Mouse (Mus musculus): ENCODE measurements at regions not wholly inside any gene's neighbourhood (a gene's known extent, or its start where the extent isn't known, plus 50 kb on each side); places are given as distances from the start of the nearest gene placed in this dataset.

DNA sequence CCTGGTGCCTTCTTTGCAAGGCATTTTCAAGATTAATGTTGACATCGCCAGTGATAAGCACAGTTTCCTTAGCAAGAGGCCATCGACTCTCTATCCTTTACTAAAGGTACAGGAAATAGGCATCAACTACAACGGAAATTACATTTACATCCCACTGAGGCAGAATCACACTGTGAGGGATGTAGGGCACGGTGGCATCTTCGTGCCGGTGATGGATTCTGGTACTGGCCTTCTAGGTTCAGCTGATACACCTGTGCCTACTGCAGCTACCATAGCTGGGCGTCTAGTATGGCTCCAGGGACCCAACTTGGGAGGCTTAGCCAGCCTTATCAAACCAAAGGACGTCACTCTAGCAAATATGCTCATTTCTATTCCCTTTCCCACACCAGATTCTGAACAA, 313.5 kb upstream of the Zfp637 start:
- Histone ChIP-seq H3K27ac (ENCODE audit: low read depth, low read length) (no peak overlapping the region), H3K4me1 (replicated peaks; ENCODE audit: control insufficient read depth, insufficient read depth, low read length) (no peaks in the 10 kb centered on the region), H3K4me3 (ENCODE audit: low read depth, low read length) (no peak overlapping the region), H3K9me3 (ENCODE audit: control insufficient read depth) (no peaks in the 10 kb centered on the region), H3K27me3 (replicated peaks; ENCODE audit: control insufficient read depth, insufficient read depth, low read length) (no peaks in the 10 kb centered on the region), H3K4me2 (replicated peaks; ENCODE audit: low read depth) (no peak overlapping the region), H3K36me3 (ENCODE audit: control insufficient read depth, insufficient read depth) (no peaks in the 10 kb centered on the region), H3K9ac (ENCODE audit: low read depth, low read length) (no peak overlapping the region)
- 80% methylated on average over 8 of the region's 8 CpGs for WGBS
- no peak for ATAC-seq
- no peak for TF ChIP-seq CTCF (IDR thresholded peaks at IDR 0.05; ENCODE audit: low read depth)

DNA sequence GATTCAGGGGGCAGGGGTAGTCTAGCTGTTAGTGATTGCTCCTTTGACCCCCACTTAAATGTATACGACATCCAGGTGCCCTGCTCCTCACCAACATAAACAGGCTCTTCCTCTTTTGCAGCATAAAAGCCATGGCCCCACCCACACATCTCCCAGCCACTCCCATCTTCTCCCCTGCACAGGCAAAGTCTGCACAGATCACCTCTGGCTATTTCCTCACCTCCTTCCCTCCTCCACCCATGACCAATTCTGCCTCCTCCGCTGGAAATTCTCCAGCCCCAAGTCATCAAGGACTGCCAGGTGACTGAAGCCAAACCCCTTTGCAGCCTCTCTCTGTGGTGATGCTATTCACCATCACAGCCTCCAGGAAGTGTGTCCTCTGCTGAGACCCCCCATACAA, 306.8 kb upstream of the Zfp637 start:
- H3K27me3 ChIP-seq (replicated peaks; ENCODE audit: control insufficient read depth, insufficient read depth, low read length) = no peaks in the 10 kb centered on the region

GRCm38 (mm10) chr6:117534991-117535390, 306.0 kb upstream of the Zfp637 start:
- Histone ChIP-seq H3K27ac (ENCODE audit: low read depth, low read length) (no peak overlapping the region), H3K4me1 (replicated peaks; ENCODE audit: control insufficient read depth, insufficient read depth, low read length) (no peaks in the 10 kb centered on the region), H3K27me3 (replicated peaks; ENCODE audit: control insufficient read depth, insufficient read depth, low read length) (no peaks in the 10 kb centered on the region), H3K9me3 (ENCODE audit: control insufficient read depth) (no peaks in the 10 kb centered on the region), H3K4me3 (ENCODE audit: low read depth, low read length) (no peak overlapping the region), H3K4me2 (replicated peaks; ENCODE audit: low read depth) (no peak overlapping the region), H3K9ac (ENCODE audit: low read depth, low read length) (no peak overlapping the region), H3K36me3 (ENCODE audit: control insufficient read depth, insufficient read depth) (no peaks in the 10 kb centered on the region)
- ATAC-seq = no peak
- no peak for TF ChIP-seq CTCF (IDR thresholded peaks at IDR 0.05; ENCODE audit: low read depth)
- WGBS = 93% methylated on average over 9 of the region's 9 CpGs

More for the DNA sequence above, 306.8 kb upstream of the Zfp637 start:
- Histone ChIP-seq H3K9ac (ENCODE audit: low read depth, low read length) (no peak overlapping the region), H3K4me3 (ENCODE audit: low read depth, low read length) (no peak overlapping the region), H3K4me1 (replicated peaks; ENCODE audit: control insufficient read depth, insufficient read depth, low read length) (no peaks in the 10 kb centered on the region), H3K27ac (ENCODE audit: low read depth, low read length) (no peak overlapping the region), H3K4me2 (replicated peaks; ENCODE audit: low read depth) (no peak overlapping the region), H3K36me3 (ENCODE audit: control insufficient read depth, insufficient read depth) (no peaks in the 10 kb centered on the region), H3K9me3 (ENCODE audit: control insufficient read depth) (no peaks in the 10 kb centered on the region)
- 23% methylated on average over 2 of the region's 2 CpGs for WGBS
- TF ChIP-seq CTCF (IDR thresholded peaks at IDR 0.05; ENCODE audit: low read depth) = no peak
- ATAC-seq = no peak

DNA sequence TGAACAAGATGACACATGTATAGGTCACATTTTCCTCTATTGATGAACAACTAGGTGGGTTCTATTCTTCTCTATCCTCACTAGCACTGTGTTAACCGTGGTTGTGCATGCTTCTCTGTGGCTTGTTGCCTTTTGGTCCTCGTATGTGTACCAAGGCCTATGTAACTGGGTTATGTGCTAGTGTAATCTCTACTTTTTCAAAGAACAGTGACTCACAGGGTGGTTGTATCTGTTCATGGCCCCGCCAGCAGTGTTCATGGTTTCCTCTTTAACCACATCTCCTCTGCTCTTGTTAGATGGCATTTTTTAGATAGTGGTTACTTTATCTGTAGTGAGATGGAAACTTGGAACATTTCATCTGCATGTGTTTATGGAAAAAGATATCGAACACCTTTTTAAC, 304.9 kb upstream of the Zfp637 start:
- whole genome bisulfite sequencing = 90% methylated on average over 4 of the region's 4 CpGs
- no peak overlapping the region for H3K4me3 ChIP-seq (ENCODE audit: low read depth, low read length)
- H3K27ac ChIP-seq (ENCODE audit: low read depth, low read length) = no peak overlapping the region
- no peak for ATAC-seq
- H3K9me3 ChIP-seq (ENCODE audit: control insufficient read depth) = no peaks in the 10 kb centered on the region
- no peaks in the 10 kb centered on the region for H3K36me3 ChIP-seq (ENCODE audit: control insufficient read depth, insufficient read depth)
- no peaks in the 10 kb centered on the region for H3K27me3 ChIP-seq (replicated peaks; ENCODE audit: control insufficient read depth, insufficient read depth, low read length)
- no peak for TF ChIP-seq CTCF (IDR thresholded peaks at IDR 0.05; ENCODE audit: low read depth)
- no peak overlapping the region for H3K4me2 ChIP-seq (replicated peaks; ENCODE audit: low read depth)
- no peaks in the 10 kb centered on the region for H3K4me1 ChIP-seq (replicated peaks; ENCODE audit: control insufficient read depth, insufficient read depth, low read length)
- H3K9ac ChIP-seq (ENCODE audit: low read depth, low read length) = no peak overlapping the region

DNA sequence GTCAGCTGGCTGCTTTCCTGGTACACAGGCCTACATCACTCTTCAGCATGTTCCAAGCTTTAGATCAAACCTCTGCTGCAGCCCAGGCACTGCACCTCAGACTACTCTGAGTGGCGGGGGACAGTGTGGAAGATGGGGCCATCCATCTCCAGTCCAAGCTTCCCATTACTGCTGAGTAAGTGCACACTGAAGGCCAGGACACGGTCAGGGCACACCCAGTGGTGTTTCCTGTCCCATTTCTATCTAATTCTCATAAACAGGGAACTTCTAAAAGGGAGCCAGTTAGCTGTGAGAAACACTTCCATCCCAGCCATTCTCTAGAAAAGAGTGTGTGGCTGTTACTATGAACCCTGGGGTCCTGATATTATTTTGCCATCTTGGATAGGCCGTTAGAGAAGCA, 298.5 kb upstream of the Zfp637 start:
- Histone ChIP-seq H3K36me3 (ENCODE audit: control insufficient read depth, insufficient read depth) (no peaks in the 10 kb centered on the region), H3K27ac (ENCODE audit: low read depth, low read length) (no peak overlapping the region), H3K9me3 (ENCODE audit: control insufficient read depth) (no peaks in the 10 kb centered on the region), H3K27me3 (replicated peaks; ENCODE audit: control insufficient read depth, insufficient read depth, low read length) (no peaks in the 10 kb centered on the region), H3K4me2 (replicated peaks; ENCODE audit: low read depth) (no peak overlapping the region), H3K9ac (ENCODE audit: low read depth, low read length) (no peak overlapping the region), H3K4me3 (ENCODE audit: low read depth, low read length) (no peak overlapping the region), H3K4me1 (replicated peaks; ENCODE audit: control insufficient read depth, insufficient read depth, low read length) (no peaks in the 10 kb centered on the region)
- 74% methylated on average over 3 of the region's 3 CpGs for WGBS
- TF ChIP-seq CTCF (IDR thresholded peaks at IDR 0.05; ENCODE audit: low read depth) = no peak
- ATAC-seq = no peak

- WGBS = 84% methylated on average over 11 of the region's 11 CpGs
- H3K27me3 ChIP-seq (replicated peaks; ENCODE audit: control insufficient read depth, insufficient read depth, low read length) = no peaks in the 10 kb centered on the region
- H3K4me1 ChIP-seq (replicated peaks; ENCODE audit: control insufficient read depth, insufficient read depth, low read length) = no peaks in the 10 kb centered on the region
- TF ChIP-seq CTCF (IDR thresholded peaks at IDR 0.05; ENCODE audit: low read depth) = no peak
- no peaks in the 10 kb centered on the region for H3K9me3 ChIP-seq (ENCODE audit: control insufficient read depth)
- H3K36me3 ChIP-seq (ENCODE audit: control insufficient read depth, insufficient read depth) = no peaks in the 10 kb centered on the region
- H3K4me3 ChIP-seq (ENCODE audit: low read depth, low read length) = no peak overlapping the region
- no peak overlapping the region for H3K9ac ChIP-seq (ENCODE audit: low read depth, low read length)
- no peak for ATAC-seq
- no peak overlapping the region for H3K4me2 ChIP-seq (replicated peaks; ENCODE audit: low read depth)
- no peak overlapping the region for H3K27ac ChIP-seq (ENCODE audit: low read depth, low read length)
Observed at GRCm38 (mm10) chr6:117544276-117545196, 296.4 kb upstream of the Zfp637 start.
